Mouse (Mus musculus) forebrain, embryonic 12.5 days (tissue): ENCODE results near the gene Fbxw16. TPM values are rescaled to one million over a fixed set of nuclear protein-coding genes. Genes with fewer than 3 reads are reported as not detected.
"Not testable (repeated sequence)": the region's sequence is repeated elsewhere in the genome, so short reads cannot be mapped to it uniquely, and the experiment has no call there.

Experiments
- ATAC-seq: fragments of 200-750 bp; cut with Nextera tagmentation; 2 replicates; pipeline ENCODE4 v1.8.0; 2017; ENCODE audit warnings: moderate TSS enrichment; ENCODE audit not compliant: low FRiP score
- H3K27ac ChIP-seq: fragments of 300-500 bp; sonication (generic); 2 replicates; pipeline ENCODE4 v1.5.1; 2016; ENCODE audit warnings: mild to moderate bottlenecking
- H3K27me3 ChIP-seq: fragments of 300-500 bp; sonication (generic); 2 replicates; pipeline ENCODE4 v1.6.1; 2016; ENCODE audit warnings: mild to moderate bottlenecking
- H3K36me3 ChIP-seq: fragments of 300-500 bp; sonication (generic); replicated peaks from 2 replicates; pipeline ENCODE4 v1.6.1; 2016; ENCODE audit warnings: mild to moderate bottlenecking
- H3K4me1 ChIP-seq: fragments of 300-500 bp; sonication (generic); 2 replicates; pipeline ENCODE4 v1.6.1; 2016
- H3K4me2 ChIP-seq: fragments of 300-500 bp; sonication (generic); 2 replicates; pipeline ENCODE4 v1.6.1; 2016; ENCODE audit warnings: mild to moderate bottlenecking, moderate library complexity
- H3K4me3 ChIP-seq: fragments of 300-500 bp; sonication (generic); replicated peaks from 2 replicates; pipeline ENCODE4 v1.5.1; 2016; ENCODE audit warnings: mild to moderate bottlenecking
- H3K9ac ChIP-seq: fragments of 300-500 bp; sonication (generic); 2 replicates; pipeline ENCODE4 v1.6.1; 2016; ENCODE audit warnings: mild to moderate bottlenecking
- H3K9me3 ChIP-seq: fragments of 300-500 bp; sonication (generic); 2 replicates; pipeline ENCODE4 v1.6.1; 2016
- WGBS: fragments of 180-500 bp; shearing (Covaris S2); methylation state at CpG from one replicate; pipeline ENCODE4 v1.1.7; 2016; 5-methylcytosine and 5-hydroxymethylcytosine counted together
- polyA plus RNA-seq: library from polyadenylated mRNA; unstranded; fragments of >200 nt; fragmentation: Nextera tagmentation; extraction: Ambion mirVana; gene quantifications from 2 replicates; pipeline ENCODE4 v1.2.1, GENCODE M21; 2016

The Fbxw16 gene
- not detected in 2 replicates for polyA plus RNA-seq

- H3K9ac ChIP-seq: no peak within 1 kb of the TSS
- H3K4me1 ChIP-seq: no peaks in the 10 kb centered on the region
- H3K27me3 ChIP-seq: no peaks in the 10 kb centered on the region
- no peak within 1 kb of the TSS for H3K27ac ChIP-seq
- ATAC-seq: no peak
- H3K4me2 ChIP-seq: no peak within 1 kb of the TSS
- H3K4me3 ChIP-seq: no peak within 1 kb of the TSS
- no peaks in the 10 kb centered on the region for H3K36me3 ChIP-seq
- H3K9me3 ChIP-seq: no peaks in the 10 kb centered on the region
Observed at GRCm38 (mm10) chr9:109449040-109449439, at the start of gene Fbxw16. Fbxw16 (minus strand) TSS chr9:109449140.

GRCm38 (mm10) chr9:109495775-109496174, 46.8 kb upstream of the Fbxw16 start, which contains the start of gene Fbxw19:
Fbxw19 (minus strand) TSS chr9:109495875.
- not testable (repeated sequence) for ATAC-seq, H3K4me2 ChIP-seq, H3K27ac ChIP-seq, H3K9ac ChIP-seq, H3K4me1 ChIP-seq, H3K36me3 ChIP-seq, H3K9me3 ChIP-seq, H3K4me3 ChIP-seq, H3K27me3 ChIP-seq
- WGBS: 79% methylated on average over 1 of the region's 1 CpGs

- Histone ChIP-seq H3K4me3 (no peak overlapping the region), H3K9ac (no peak overlapping the region), H3K27me3 (no peaks in the 10 kb centered on the region), H3K9me3 (no peaks in the 10 kb centered on the region), H3K27ac (no peak overlapping the region), H3K36me3 (no peaks in the 10 kb centered on the region), H3K4me1 (no peaks in the 10 kb centered on the region), H3K4me2 (no peak overlapping the region)
- 88% methylated on average over 1 of the region's 1 CpGs for WGBS
- ATAC-seq: no peak
Observed at GRCm38 (mm10) chr9:109432956-109433355, 16.0 kb downstream of the Fbxw16 start.

- WGBS: 84% methylated on average over 4 of the region's 4 CpGs
- not testable (repeated sequence) for H3K4me1 ChIP-seq, H3K4me3 ChIP-seq, H3K9me3 ChIP-seq, H3K27me3 ChIP-seq, ATAC-seq, H3K36me3 ChIP-seq, H3K4me2 ChIP-seq, H3K9ac ChIP-seq, H3K27ac ChIP-seq
Observed at GRCm38 (mm10) chr9:109404196-109404595, 44.7 kb downstream of the Fbxw16 start, which contains the start of gene Fbxw22. Fbxw22 (minus strand) TSS chr9:109404296.

Other genes with a start within 250 kb of the Fbxw16 start
- not detected in 2 replicates for gene Fbxw20, start 214.4 kb downstream of the Fbxw16 start, polyA plus RNA-seq
- gene Fbxw14, start 161.5 kb downstream of the Fbxw16 start, polyA plus RNA-seq: not detected in 2 replicates
- not detected in 2 replicates for gene Fbxw28, start 109.5 kb downstream of the Fbxw16 start, polyA plus RNA-seq
- gene Fbxw22, start 44.8 kb downstream of the Fbxw16 start, polyA plus RNA-seq: not detected in 2 replicates
- not detected in 2 replicates for gene Fbxw19, start 46.7 kb upstream of the Fbxw16 start, polyA plus RNA-seq
- not detected in 2 replicates for gene Fbxw15, start 119.1 kb upstream of the Fbxw16 start, polyA plus RNA-seq
- not detected in 2 replicates for gene Fbxw24, start 176.9 kb upstream of the Fbxw16 start, polyA plus RNA-seq
- gene Fbxw25, start 215.5 kb upstream of the Fbxw16 start, polyA plus RNA-seq: not detected in 2 replicates